Mouse (Mus musculus): ENCODE data around the gene Kif1b.

Kif1b gene

DNA sequence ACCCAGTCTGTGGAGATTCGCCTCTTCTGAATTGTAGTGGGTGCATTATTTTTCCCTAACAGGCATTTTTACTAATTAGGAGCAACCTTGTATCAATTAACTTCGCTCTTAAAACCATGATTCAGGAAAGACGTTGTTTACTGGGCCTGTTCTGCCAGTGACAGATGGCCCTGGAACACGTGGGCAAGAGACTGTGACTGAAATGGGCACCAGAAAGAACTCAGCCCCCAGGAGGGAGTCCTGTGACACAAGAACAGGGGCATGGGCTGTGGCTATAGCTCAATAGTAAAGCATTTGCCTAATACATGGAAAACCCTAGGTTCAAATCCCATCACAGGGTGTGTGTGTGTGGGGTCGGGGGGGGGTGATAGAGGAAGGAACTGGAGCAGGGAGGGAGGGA lies 9.9 kb upstream of the Kif1b start:
- no peak for DNase-seq (ENCODE audit: extremely low spot score, low read depth, low spot score)

DNA sequence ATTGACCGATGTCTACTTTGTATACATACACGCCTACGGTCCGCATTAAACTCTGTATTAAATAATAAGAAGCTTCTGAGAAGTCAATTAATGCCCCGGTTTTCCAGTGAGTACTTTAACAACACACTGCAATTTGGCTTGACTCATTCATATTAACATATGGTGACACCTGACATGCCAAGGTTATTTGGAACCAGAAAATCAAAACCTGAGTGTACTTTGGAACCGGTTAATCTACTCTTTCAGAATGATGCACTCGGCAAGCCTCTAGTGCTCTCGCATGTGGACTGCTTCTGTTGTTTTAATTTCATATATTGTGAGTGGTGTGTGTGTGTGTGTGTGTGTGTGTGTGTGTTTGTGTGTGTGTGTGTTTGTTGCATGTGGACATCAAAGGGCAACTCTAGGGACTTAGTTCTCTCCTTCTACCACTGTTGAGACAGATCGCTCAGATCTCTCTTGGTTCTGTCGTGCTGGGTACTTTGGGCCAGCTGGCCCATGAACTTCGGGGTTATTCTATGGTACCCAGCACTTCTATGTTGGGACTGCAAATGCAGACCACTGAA lies 6.9 kb upstream of the Kif1b start:
- no peak for DNase-seq (ENCODE audit: extremely low spot score, low read depth, low spot score)

DNA sequence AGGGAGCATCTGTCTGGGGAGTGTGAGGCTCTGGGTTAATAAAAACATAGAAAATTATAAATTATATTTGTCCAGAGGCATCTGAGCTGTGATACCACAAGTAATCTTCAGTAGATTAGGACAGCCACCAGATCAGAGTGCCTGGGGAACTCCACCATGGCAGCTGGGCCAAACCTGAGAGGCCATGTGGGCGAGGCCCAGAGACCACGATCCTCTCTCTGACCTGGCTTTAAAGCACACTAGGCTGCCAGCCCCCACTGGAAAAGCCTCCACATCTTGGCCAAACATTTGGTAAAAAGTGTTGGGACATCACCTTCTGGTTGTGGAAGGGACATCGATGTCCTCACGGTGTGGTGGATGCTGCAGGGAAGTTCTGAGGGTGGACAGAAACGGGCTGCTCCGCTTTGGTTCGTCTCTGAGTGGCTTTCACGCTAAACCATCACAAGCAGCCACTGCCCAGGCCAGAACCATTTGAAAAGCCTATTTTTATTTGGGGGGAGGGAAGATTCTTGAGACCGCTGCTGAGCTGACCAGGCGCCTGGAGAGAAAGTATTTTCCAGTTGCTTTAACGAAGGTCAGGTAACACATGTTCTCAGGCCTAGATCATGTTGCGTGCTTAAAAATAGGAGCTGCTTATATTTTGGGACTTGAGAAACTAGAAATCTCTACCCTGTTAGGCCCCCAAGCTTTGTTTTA lies 6.2 kb upstream of the Kif1b start:
- no peak for DNase-seq (ENCODE audit: extremely low spot score, low read depth, low spot score)

GRCm38 (mm10) chr4:149311996-149312395 lies 4.5 kb upstream of the Kif1b start:
- DNase-seq (ENCODE audit: extremely low spot score, low read depth, low spot score) = no peak

DNA sequence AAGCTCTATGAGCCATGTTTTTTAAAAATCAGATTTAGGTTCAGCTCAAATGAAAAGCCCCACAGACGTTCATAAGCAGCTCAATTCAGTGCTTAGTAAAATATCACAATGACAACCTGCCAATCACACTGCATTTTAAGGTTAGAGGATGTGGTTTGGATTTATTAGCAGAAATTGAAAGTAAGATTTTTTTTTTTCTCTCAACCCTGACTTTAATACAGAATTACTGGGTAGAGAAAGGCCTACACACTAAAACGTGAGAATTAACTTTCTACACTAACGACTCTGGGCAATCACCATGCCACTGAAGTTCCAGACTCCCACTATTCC lies 963 bp upstream of the Kif1b start:
- no peak for DNase-seq (ENCODE audit: extremely low spot score, low read depth, low spot score)

- no peak for DNase-seq (ENCODE audit: extremely low spot score, low read depth, low spot score)
Observed at GRCm38 (mm10) chr4:149306712-149307595, 539 bp downstream of the Kif1b start.

DNA sequence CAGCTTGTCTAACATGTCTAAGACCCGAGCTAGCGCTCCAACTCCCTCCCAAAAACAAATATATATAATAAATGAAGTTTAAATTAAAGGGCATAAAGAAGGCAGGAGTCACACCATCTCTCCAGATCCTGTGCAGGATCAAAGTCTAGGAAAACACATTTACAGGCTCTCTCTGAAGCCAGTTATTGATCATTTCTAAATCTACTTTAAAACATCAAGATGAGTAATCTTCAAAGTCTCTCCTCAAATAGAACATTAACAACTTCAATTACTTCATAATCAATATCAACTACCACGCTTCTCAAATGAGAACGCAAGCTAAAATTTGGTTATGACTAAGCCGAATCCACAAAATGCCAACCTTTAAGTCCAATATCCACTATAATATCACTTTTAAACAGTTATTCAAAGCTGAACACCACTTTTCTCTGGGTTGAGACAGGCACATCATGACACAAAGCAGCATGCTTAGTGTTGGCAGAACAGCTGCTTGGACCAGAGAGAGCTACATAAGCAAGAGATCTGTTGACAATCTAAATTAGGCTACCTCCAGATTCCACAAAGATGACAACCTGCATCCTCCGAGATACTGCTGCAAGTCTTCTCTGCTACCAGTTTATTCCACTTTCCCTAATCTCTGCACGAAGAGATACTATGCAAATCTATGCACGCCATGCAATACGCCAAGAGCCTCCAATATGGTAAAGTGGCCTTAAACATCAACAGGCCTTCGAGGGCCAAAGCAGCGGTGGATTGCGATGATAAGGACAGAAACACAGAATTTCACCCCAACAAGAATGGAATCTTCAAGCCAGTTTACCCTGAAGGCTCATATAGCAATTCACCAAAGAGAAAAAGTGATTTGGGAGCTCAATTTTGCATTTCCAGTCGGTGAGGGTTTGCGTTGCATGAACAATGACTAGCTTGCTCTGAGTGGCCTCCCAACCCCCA lies 1.5 kb downstream of the Kif1b start:
- no peak for DNase-seq (ENCODE audit: extremely low spot score, low read depth, low spot score)

GRCm38 (mm10) chr4:149304466-149304865 lies 3.0 kb downstream of the Kif1b start:
- no peak for DNase-seq (ENCODE audit: extremely low spot score, low read depth, low spot score)

GRCm38 (mm10) chr4:149303502-149303901 lies 4.0 kb downstream of the Kif1b start:
- no peak for DNase-seq (ENCODE audit: extremely low spot score, low read depth, low spot score)

DNA sequence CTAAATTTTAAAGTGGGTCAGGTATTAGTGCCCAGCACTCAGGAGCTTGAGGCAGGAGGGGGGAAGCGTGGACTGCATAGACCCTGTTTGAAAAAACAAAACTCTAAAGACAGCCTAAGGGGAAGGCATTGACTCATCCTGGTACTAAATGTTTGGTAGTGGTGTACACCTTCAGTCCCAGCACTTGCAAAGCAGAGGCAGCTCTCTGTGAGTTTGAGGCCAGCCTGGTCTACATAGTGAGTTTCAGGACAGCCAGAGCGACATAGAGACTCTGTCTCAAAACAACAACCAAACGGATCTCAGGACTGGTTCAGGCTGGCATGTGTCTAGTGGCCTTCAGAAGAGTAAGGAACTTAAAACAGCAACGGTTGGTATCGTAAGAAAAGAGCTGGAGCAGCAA lies 4.7 kb downstream of the Kif1b start:
- no peak for DNase-seq (ENCODE audit: extremely low spot score, low read depth, low spot score)

GRCm38 (mm10) chr4:149302136-149302535 lies 5.4 kb downstream of the Kif1b start:
- no peak for DNase-seq (ENCODE audit: extremely low spot score, low read depth, low spot score)

DNA sequence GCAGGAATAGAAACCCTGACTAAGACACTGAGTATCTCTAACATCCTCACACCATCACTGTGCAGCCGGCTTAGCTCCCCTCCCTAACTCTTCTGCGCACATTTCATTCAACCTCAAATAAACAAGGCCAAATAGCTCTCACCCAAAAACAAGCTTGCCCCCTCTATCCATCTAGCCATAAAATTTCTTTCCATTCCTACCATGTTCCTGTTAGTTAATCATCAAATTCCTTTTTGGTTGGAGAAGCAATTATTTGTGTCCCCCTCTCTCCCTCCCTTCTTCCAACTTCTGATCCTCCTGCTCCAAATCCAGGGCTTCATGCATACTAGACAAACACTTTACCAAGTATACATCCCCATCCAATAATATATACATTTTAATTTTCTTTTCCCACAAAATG lies 11.0 kb downstream of the Kif1b start:
- DNase-seq (ENCODE audit: extremely low spot score, low read depth, low spot score) = no peak

DNA sequence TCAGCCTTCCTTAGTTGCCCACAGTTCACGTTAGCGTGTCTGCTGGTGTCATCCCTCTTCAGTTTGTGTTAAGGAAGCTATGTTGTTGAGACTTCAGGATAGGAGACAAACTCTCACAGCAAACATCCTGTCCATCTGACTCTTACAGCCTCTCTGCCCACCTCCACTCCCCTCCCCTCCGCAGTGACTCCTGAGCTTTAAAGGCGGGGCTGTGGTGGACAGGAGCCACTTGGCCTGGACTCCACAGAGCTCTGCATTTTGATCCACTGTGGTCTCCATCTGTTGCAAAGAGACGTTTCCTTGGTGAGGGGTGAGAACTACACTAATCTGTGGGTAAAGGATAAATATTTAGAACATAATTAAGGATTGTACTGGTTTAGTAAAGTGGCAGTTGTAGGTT lies 14.5 kb downstream of the Kif1b start:
- DNase-seq (ENCODE audit: extremely low spot score, low read depth, low spot score) = no peak

GRCm38 (mm10) chr4:149291061-149291460 lies 16.4 kb downstream of the Kif1b start:
- no peak for DNase-seq (ENCODE audit: extremely low spot score, low read depth, low spot score)

DNA sequence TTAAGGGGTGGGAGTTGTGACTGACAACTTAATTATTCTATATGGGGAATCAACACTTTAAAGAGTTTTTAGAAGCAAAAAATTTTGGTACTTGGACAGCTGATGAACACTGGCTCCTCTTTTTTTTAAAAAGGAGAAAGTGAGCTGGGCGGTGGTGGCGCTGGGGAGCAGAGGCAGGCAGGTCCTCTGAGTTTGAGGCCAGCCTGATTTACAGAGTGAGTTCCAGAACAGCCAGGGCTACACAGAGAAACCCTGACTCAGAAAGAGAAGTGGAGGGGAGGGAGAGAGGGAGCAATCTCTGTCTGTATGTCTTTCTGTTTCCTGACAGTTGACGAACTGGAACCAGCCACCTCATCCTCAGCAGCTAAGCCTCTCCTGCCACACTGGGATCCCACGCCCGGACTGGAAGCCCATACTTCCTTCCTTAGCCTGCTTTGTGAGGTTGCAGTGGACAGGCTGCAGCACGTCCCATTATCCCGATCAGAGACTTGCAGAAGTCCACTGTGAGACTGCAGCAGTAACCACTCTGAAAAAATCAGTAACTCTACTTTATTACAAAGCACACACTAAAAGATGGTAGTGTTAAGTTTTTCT lies 17.2 kb downstream of the Kif1b start:
- no peak for DNase-seq (ENCODE audit: extremely low spot score, low read depth, low spot score)

DNA sequence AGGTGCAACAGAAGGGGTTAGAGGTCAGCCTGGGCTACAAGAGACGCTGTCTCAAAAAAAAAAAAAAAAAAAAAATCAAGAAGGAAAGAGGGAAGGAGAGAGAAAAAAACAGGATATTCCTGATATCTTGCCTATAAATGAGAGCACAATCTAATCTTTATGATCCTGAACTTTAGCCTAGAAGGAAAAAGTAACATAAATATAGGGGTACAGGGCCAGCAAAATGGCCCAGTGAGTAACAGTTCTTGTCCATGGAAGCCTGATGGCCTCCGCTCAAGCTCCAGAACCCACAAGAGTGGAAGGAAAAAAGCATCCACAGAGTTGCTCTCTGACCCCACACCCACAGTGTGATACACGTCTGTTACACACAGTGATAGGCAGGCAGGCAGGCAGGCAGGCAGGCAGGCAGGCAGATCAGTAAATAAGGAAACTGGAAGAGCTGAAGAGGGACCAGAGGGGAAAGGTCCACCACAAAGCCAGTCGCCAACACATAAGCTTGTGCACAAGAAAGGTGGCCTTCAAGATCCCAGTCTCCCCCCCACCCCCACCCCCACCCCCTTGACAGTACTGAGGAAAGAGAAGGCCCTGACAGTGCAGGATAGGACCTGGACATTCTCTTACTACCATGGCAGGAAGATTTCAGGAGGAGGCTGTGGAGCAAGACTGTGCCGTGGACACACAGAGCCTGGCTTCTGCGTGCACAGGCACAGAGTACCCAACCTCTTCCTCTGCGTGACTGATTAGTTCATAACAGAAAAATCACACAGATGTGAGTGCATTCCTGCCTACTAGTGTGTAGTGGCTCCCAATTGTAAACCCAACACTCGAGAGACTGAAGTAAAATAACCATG lies 21.0 kb downstream of the Kif1b start:
- no peak for DNase-seq (ENCODE audit: extremely low spot score, low read depth, low spot score)

- DNase-seq (ENCODE audit: extremely low spot score, low read depth, low spot score) = no peak
Observed at GRCm38 (mm10) chr4:149285691-149286090, 21.8 kb downstream of the Kif1b start.

- no peak for DNase-seq (ENCODE audit: extremely low spot score, low read depth, low spot score)
Observed at GRCm38 (mm10) chr4:149283018-149283417, 24.5 kb downstream of the Kif1b start.

DNA sequence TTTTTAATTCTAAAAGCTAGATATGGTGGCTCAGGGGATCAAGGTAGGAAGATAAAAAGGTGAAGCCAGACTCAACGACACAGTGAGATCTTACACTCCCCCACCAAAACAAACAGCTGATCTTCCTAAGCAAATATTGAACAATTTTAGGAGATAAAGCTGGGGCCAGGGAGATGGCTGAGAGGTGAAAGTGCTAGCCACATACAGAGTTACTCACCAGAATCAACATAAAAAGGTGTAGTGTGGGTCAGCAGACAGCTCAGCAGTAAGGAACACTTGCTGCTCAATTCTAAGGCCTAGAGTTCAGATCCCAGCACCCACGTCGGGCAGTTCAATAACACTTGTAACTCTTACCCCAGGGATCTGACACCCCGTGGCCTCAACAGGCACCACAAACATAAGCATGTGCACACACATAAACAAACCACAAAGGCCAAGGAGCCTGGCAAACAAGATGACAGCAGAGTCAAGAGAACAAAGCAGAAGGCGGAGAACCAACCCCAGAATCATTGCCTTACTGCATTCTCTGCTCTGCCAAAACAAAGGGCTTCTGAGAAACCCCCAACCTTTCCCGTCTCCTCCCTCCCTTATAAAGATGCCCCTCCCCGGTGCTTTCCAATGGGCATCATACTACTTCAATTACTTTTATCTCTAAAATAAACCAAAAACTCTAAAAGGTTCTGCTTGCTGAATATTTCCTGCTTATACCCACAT lies 25.3 kb downstream of the Kif1b start:
- no peak for DNase-seq (ENCODE audit: extremely low spot score, low read depth, low spot score)

Data from hindlimb bud, embryonic 11.5 days (tissue).